Mouse (Mus musculus) limb, embryonic 14.5 days (tissue): Measurements from ENCODE around the gene Serp1. TPM values are rescaled to one million over a fixed set of nuclear protein-coding genes. Genes with fewer than 3 reads are reported as not detected.

Source experiments
- ATAC-seq: fragments of 200-750 bp; cut with Nextera tagmentation; 2 replicates; pipeline ENCODE4 v1.8.0; 2017; ENCODE audit warnings: low read depth, moderate number of reproducible peaks, moderate TSS enrichment; ENCODE audit not compliant: low FRiP score
- DNase-seq: peaks from one replicate; pipeline ENCODE4 v3.0.0-alpha.2; 2015; ENCODE audit warnings: low spot score
- H3K27ac ChIP-seq: fragments of 300-500 bp; sonication (generic); replicated peaks from 2 replicates; pipeline ENCODE4 v1.5.1; 2014; ENCODE audit warnings: low read depth, mild to moderate bottlenecking, low read length, moderate library complexity, mixed read lengths
- H3K27me3 ChIP-seq: fragments of 300-500 bp; sonication (generic); 2 replicates; pipeline ENCODE4 v1.6.1; 2014; ENCODE audit warnings: low read length, mixed read lengths; ENCODE audit not compliant: control insufficient read depth, insufficient read depth
- H3K36me3 ChIP-seq: fragments of 300-500 bp; sonication (generic); 2 replicates; pipeline ENCODE4 v1.6.1; 2014; ENCODE audit warnings: mild to moderate bottlenecking, low read length, moderate library complexity, mixed read lengths; ENCODE audit not compliant: control insufficient read depth, insufficient read depth
- H3K4me1 ChIP-seq: fragments of 300-500 bp; sonication (generic); 2 replicates; pipeline ENCODE4 v1.6.1; 2014; ENCODE audit warnings: antibody characterized with exemption, low read length, mixed read lengths; ENCODE audit not compliant: control insufficient read depth, insufficient read depth
- H3K4me2 ChIP-seq: fragments of 300-500 bp; sonication (generic); replicated peaks from 2 replicates; pipeline ENCODE4 v1.6.1; 2014; ENCODE audit warnings: low read depth, mild to moderate bottlenecking, low read length, moderate library complexity; ENCODE audit not compliant: severe bottlenecking
- H3K4me3 ChIP-seq: fragments of 300-500 bp; sonication (generic); replicated peaks from 2 replicates; pipeline ENCODE4 v1.5.1; 2014; ENCODE audit warnings: low read length
- H3K9ac ChIP-seq: fragments of 300-500 bp; sonication (generic); 2 replicates; pipeline ENCODE4 v1.6.1; 2014; ENCODE audit warnings: mild to moderate bottlenecking, low read depth, low read length, moderate library complexity; ENCODE audit not compliant: severe bottlenecking
- H3K9me3 ChIP-seq: fragments of 300-500 bp; sonication (generic); 2 replicates; pipeline ENCODE4 v1.6.1; 2016; ENCODE audit warnings: low read length; ENCODE audit not compliant: control insufficient read depth
- POLR2A ChIP-seq: fragments of 200-500 bp; IDR thresholded peaks from 2 replicates; pipeline ENCODE4 v1.8.0; 2012; ENCODE audit warnings: inconsistent platforms, mild to moderate bottlenecking, moderate library complexity, borderline replicate concordance; ENCODE audit not compliant: insufficient read depth, insufficient read length; ENCODE audit errors: extremely low read depth
- WGBS: fragments of 180-500 bp; shearing (Covaris S2); extraction: QIAGEN DNeasy Blood & Tissue Kit; methylation state at CpG from one replicate; pipeline ENCODE4 v1.1.7; 2014; 5-methylcytosine and 5-hydroxymethylcytosine counted together
- polyA plus RNA-seq, 2 experiments: library from polyadenylated mRNA; depleted of rRNA in 1 of 2; stranded (reverse) in 1 of 2; unstranded in 1 of 2; fragments of >200 nt; fragmentation: Nextera tagmentation in 1 of 2; extraction: Ambion mirVana in 1 of 2; gene quantifications; 2 replicates each; pipeline versions ENCODE4 v1.2.1 to v1.2.3; 2012 to 2014

Gene Serp1
- polyA plus RNA-seq, 2 experiments: 63.8 to 177 TPM

DNA sequence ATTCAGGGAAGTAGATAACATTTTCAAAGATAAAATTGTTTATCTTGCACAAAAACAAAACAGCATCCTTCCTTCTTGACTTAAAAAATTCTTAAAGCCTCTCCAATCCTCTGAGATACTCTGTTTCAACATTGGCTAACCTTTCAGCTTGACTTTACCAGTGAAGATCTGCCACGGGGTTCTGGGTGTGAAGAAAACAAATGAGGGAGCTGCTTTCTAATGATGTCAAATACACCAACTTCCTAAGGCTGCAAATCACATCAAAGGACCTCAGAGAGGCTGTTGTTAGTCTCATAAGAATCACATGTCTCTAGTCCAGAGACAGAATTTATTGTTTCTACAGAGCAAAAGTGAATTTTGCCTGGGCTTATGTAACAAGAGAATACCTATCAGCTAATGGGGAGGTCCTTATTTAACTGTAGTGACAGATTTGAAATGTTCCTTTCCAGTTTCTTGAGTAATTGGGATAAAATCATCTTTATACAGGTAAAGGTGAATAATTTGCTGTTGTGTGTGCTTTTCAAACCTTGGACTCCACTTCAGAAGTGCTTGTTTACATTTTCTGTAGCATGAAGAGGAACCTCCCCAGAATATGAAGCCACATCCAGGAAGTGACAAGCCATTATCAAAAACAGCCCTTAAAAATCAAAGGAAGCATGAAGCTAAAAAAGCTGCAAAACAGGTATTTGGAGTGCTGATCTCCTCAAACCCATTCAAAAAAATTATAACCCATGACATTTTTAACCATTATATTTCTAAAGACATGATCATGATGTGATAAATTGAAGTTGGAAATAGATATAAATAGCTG lies 26.5 kb upstream of the Serp1 start:
- Histone ChIP-seq H3K27ac (no peak overlapping the region), H3K9ac (no peak overlapping the region), H3K4me3 (no peak overlapping the region), H3K27me3 (no peaks in the 10 kb centered on the region), H3K4me1 (no peaks in the 10 kb centered on the region), H3K9me3 (no peaks in the 10 kb centered on the region), H3K4me2 (no peak overlapping the region), H3K36me3 (peaks cover 70% of the 10 kb centered on the region)
- ATAC-seq (no peak), DNase-seq (no peak)
- no peak for TF ChIP-seq POLR2A
- 77% methylated on average over 1 of the region's 1 CpGs for WGBS

DNA sequence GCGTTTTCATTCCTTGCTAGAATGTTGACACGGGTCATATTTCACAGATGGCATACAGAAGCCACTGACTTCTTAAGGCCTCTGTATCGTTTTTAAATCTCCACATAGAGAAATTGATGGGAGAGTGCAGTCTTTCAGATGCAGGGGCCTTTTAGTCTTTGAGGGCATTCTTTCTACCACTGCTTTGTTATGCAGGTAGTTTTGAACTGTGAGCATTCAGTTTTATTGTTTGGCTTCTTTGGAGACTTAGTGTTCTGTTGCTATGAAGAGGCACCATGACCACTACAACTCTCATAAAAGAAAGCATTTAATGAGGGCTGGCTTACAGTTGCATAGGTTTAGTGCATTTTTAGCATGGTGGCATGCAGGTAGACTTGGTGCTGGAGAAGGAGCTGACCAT lies 10.9 kb upstream of the Serp1 start:
- DNase-seq (no peak), ATAC-seq (no peak)
- Histone ChIP-seq H3K4me2 (no peak overlapping the region), H3K36me3 (peaks cover 48% of the 10 kb centered on the region), H3K9me3 (no peaks in the 10 kb centered on the region), H3K4me3 (no peak overlapping the region), H3K27ac (no peak overlapping the region), H3K4me1 (no peaks in the 10 kb centered on the region), H3K27me3 (no peaks in the 10 kb centered on the region), H3K9ac (no peak overlapping the region)
- TF ChIP-seq POLR2A: no peak
- WGBS: 91% methylated on average over 3 of the region's 3 CpGs

DNA sequence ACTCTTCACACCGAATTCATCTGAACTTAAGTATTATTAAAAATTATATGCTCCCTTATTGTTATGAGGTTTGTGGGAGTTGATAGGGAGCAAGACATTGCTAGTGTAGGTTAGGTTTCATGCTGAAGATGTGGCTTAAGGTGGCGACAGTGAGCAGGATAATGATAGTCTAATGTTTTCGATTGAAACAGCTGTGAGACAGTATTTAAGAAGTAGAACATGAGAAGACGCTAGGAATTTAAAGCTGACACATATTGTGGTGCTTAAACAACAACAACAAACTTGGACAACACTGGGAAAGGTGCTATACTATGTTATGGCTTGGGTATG lies 681 bp upstream of the Serp1 start:
- Histone ChIP-seq H3K4me1 (peaks cover 8% of the 10 kb centered on the region; the same call in 1 of the 2 replicates), H3K9me3 (no peaks in the 10 kb centered on the region), H3K27me3 (no peaks in the 10 kb centered on the region), H3K4me2 (peak overlapping the region; percentile 70), H3K36me3 (peaks cover 25% of the 10 kb centered on the region), H3K27ac (no peak overlapping the region), H3K9ac (peak overlapping the region; percentile 47), H3K4me3 (peak overlapping the region; percentile 74)
- ATAC-seq (no peak), DNase-seq (no peak)
- TF ChIP-seq POLR2A: no peak
- WGBS: 8% methylated on average over 4 of the region's 4 CpGs

DNA sequence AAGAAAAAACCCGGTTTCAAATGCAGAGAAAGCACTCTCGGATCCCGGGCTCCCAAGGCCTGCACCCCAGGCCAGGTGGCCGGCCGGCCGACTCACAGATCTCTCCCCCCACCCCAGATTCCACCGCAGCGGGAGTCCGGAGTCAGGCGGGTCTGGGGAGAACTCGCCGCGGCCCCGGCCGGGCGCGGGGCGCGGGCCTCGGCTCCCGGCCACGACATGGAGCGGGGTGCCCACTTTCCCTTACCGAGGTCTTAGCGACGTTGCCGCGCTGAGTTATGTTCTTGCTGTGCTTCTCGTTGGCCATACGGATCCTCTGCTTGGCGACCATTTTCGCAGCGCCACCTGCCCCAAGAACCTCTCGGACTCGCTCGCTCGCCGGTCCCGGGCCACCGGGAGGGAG lies 526 bp downstream of the Serp1 start:
- under 1% methylated on average over 33 of the region's 40 CpGs for WGBS
- Histone ChIP-seq H3K27me3 (no peaks in the 10 kb centered on the region), H3K36me3 (peaks cover 25% of the 10 kb centered on the region), H3K9me3 (no peaks in the 10 kb centered on the region), H3K4me1 (peaks cover 8% of the 10 kb centered on the region; the same call in 1 of the 2 replicates), H3K9ac (peak overlapping the region; percentile 90), H3K27ac (peak overlapping the region; percentile 87), H3K4me3 (peak overlapping the region; percentile 74), H3K4me2 (peak overlapping the region; percentile 43)
- ATAC-seq: no peak; the same call in 1 of the 2 replicates
- DNase-seq: no peak
- TF ChIP-seq POLR2A: no peak

DNA sequence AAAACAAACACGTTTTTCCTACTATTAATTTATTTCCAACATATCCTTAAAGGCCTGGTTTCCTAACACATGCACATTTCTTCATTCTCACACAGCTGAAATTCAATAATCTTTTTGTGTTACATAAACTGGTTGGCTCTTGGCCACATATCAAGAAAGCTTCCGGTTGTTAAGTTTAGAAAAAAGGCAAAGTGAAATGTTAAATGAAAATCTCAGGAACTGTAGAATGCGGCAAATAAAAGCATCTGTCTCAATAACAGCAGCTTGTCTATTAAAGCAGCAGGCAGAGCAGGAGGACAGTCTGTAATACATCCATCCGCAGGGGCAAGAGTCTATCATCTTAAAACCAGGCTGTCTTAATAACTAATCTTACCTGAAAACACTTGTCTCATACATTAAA lies 1.4 kb downstream of the Serp1 start:
- Histone ChIP-seq H3K9me3 (no peaks in the 10 kb centered on the region), H3K9ac (peak overlapping the region; percentile 90), H3K27me3 (no peaks in the 10 kb centered on the region), H3K4me2 (peak overlapping the region; percentile 43), H3K36me3 (peaks cover 25% of the 10 kb centered on the region), H3K4me3 (peak overlapping the region; percentile 74), H3K27ac (no peak overlapping the region), H3K4me1 (peaks cover 8% of the 10 kb centered on the region; the same call in 1 of the 2 replicates)
- no peak for DNase-seq
- 42% methylated on average over 4 of the region's 4 CpGs for WGBS
- TF ChIP-seq POLR2A: no peak
- no peak for ATAC-seq
